Mouse (Mus musculus): Measurements from ENCODE around the gene Lrguk. TPM values are rescaled to one million over a fixed set of nuclear protein-coding genes. Genes with fewer than 3 reads are reported as not detected.
A peak's percentile ranks its signal among the peaks of the same experiment; 100 is the strongest.

Gene Lrguk
- polyA plus RNA-seq, 1 experiment = 0.31 TPM

DNA sequence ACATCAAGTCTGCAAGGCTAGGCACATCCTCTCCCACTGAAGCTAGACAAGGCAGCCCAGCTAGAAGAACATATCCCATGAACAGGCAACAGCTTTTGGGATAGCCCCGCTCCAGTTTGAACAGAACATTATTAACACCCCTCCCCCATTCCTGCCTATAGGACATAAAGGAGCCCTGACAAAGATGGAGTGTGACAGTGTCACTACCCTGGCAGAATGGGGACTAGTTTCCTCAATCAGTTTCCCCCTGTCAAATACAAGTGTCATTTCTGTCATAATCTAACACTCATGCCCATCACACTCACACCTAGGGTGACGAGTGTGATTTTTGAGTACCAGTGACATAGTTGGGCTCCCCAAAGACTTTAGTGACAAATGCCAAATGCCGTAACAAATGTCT is 118.8 kb downstream of the Lrguk start:
- WGBS = 96% methylated on average over 3 of the region's 3 CpGs
- DNase-seq = no peak
- no peak overlapping the region for H3K4me3 ChIP-seq (ENCODE audit: control insufficient read depth, insufficient read depth, low read length)
- TF ChIP-seq POLR2A (IDR thresholded peaks at IDR 0.05; ENCODE audit: control insufficient read depth, extremely low read depth, insufficient read depth, low read length, poor library complexity) (no peak), CTCF (IDR thresholded peaks at IDR 0.05; ENCODE audit: borderline replicate concordance, control insufficient read depth, extremely low read depth, insufficient read depth, low read length, poor library complexity) (no peak)
- H3K36me3 ChIP-seq (ENCODE audit: control insufficient read depth, insufficient read depth, low read length) = no peaks in the 10 kb centered on the region
- no peaks in the 10 kb centered on the region for H3K27me3 ChIP-seq (ENCODE audit: control insufficient read depth, insufficient read depth, low read length)
- H3K4me1 ChIP-seq (replicated peaks; ENCODE audit: control insufficient read depth, insufficient read depth, low read length) = peaks cover 20% of the 10 kb centered on the region
- H3K27ac ChIP-seq (ENCODE audit: control insufficient read depth, insufficient read depth, low read length) = no peak overlapping the region

DNA sequence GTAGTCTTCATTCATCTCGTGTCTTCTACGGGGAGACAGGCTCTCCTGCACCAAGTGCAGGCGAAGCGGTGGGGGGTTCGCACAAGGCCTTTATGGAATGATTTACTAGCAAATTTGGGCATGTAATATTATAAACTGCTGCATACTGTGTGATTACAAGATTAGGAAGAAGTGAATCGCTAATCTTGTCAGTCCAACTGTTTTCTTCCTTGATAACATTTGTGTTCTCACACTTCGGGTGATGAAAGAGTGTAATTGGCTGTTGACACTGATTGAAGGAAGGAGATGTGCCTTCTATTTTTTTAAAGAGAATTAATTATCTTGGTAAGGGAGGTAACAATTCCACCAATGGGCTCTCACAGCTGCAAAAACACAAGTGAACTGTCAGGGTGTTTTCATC is 119.4 kb downstream of the Lrguk start:
- Histone ChIP-seq H3K27ac (ENCODE audit: control insufficient read depth, insufficient read depth, low read length) (no peak overlapping the region), H3K27me3 (ENCODE audit: control insufficient read depth, insufficient read depth, low read length) (no peaks in the 10 kb centered on the region), H3K36me3 (ENCODE audit: control insufficient read depth, insufficient read depth, low read length) (no peaks in the 10 kb centered on the region), H3K4me1 (replicated peaks; ENCODE audit: control insufficient read depth, insufficient read depth, low read length) (peaks cover 24% of the 10 kb centered on the region), H3K4me3 (ENCODE audit: control insufficient read depth, insufficient read depth, low read length) (no peak overlapping the region)
- no peak for DNase-seq
- WGBS = 94% methylated on average over 7 of the region's 7 CpGs
- TF ChIP-seq POLR2A (IDR thresholded peaks at IDR 0.05; ENCODE audit: control insufficient read depth, extremely low read depth, insufficient read depth, low read length, poor library complexity) (no peak), CTCF (IDR thresholded peaks at IDR 0.05; ENCODE audit: borderline replicate concordance, control insufficient read depth, extremely low read depth, insufficient read depth, low read length, poor library complexity) (no peak)

DNA sequence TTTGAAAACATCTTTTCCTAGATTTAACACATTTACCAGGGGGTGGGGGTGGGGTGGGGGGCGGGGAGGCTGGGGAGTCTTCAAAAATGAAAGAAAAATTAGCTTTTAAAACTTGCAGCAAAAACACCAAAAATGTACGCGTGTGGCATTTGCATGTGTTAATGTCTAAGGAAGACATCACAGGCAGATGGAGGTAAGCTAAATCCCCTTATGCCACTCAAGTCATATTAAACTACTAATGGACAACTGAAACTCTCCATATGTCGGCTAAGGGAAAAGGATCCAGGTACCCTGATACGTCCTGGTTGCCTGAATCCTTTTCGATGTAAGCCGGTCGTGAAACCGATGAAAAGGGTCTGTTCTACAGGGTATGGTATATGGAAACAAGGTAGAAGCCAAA is 119.8 kb downstream of the Lrguk start:
- no peak for DNase-seq
- H3K36me3 ChIP-seq (ENCODE audit: control insufficient read depth, insufficient read depth, low read length) = no peaks in the 10 kb centered on the region
- TF ChIP-seq CTCF (IDR thresholded peaks at IDR 0.05; ENCODE audit: borderline replicate concordance, control insufficient read depth, extremely low read depth, insufficient read depth, low read length, poor library complexity) (no peak), POLR2A (IDR thresholded peaks at IDR 0.05; ENCODE audit: control insufficient read depth, extremely low read depth, insufficient read depth, low read length, poor library complexity) (no peak)
- H3K27me3 ChIP-seq (ENCODE audit: control insufficient read depth, insufficient read depth, low read length) = no peaks in the 10 kb centered on the region
- no peak overlapping the region for H3K4me3 ChIP-seq (ENCODE audit: control insufficient read depth, insufficient read depth, low read length)
- no peak overlapping the region for H3K27ac ChIP-seq (ENCODE audit: control insufficient read depth, insufficient read depth, low read length)
- H3K4me1 ChIP-seq (replicated peaks; ENCODE audit: control insufficient read depth, insufficient read depth, low read length) = peaks cover 28% of the 10 kb centered on the region
- 94% methylated on average over 9 of the region's 9 CpGs for WGBS

DNA sequence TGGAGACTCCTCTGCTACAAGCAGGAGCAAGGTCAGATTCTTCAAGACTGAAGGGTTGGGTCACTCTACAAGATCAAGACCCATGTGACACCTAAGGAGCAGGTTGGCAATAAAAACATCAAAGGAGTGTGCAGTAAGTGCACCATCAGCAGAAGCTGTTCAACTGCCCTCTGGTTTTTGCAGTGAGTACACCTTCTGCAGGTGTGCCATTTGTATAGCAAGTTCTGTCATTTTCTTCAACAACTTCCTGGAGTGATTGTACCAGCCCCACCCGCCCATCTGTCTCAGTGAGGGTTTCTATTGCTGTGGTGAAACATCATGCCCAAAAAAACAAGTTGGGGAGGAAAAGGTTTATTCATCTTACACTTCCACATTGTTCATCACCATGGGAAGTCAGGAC is 120.6 kb downstream of the Lrguk start:
- Histone ChIP-seq H3K27ac (ENCODE audit: control insufficient read depth, insufficient read depth, low read length) (peak overlapping the region; percentile 73), H3K4me3 (ENCODE audit: control insufficient read depth, insufficient read depth, low read length) (no peak overlapping the region), H3K27me3 (ENCODE audit: control insufficient read depth, insufficient read depth, low read length) (no peaks in the 10 kb centered on the region), H3K36me3 (ENCODE audit: control insufficient read depth, insufficient read depth, low read length) (no peaks in the 10 kb centered on the region), H3K4me1 (replicated peaks; ENCODE audit: control insufficient read depth, insufficient read depth, low read length) (peaks cover 32% of the 10 kb centered on the region)
- TF ChIP-seq CTCF (IDR thresholded peaks at IDR 0.05; ENCODE audit: borderline replicate concordance, control insufficient read depth, extremely low read depth, insufficient read depth, low read length, poor library complexity) (no peak), POLR2A (IDR thresholded peaks at IDR 0.05; ENCODE audit: control insufficient read depth, extremely low read depth, insufficient read depth, low read length, poor library complexity) (no peak)
- 23% methylated on average over 1 of the region's 1 CpGs for WGBS
- no peak for DNase-seq

DNA sequence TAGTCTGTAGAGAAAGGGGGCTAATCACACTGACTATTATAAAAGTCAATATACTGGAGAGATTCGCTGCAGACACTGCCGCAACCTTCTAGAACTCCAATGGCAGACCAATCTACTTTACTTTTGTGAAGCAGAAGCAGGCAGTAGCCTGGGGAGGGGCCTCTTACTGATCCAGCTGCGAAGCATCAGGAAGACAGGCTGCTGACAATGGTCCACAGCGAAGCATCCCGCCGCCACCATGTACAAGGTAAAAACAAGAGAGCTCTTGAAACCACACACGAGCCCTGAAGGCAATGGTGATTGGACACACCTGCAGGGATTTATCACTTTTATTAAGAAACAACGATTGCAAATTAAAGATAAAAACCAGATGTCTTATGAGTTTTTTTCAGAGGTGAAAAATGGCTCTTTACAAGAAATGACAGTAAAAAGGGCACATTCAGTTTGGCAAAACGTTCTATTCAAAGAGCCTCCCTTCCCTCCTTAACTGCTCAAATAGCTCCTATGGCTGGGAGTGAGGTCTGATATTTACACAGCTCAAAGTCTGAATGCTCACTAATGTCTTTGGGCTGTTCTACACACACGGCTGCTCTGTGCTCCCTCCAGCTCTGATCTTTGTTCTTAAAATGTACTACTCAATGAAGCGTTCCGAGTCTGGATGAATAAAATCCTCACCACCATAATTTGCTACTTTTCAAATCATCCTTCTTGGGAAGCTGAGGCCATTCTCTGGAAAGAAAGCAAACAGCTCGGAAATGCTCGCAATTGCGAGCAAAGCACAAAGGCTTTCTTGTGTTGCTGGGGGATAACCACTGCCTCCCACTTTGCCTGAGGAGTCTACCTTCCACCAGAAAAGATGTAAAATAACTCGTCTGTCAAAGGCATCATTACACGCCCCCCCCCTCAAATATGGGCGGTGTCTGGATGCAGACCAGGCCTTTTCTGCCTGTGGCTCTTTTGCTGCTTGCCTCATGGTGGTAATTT is 124.1 kb downstream of the Lrguk start:
- no peaks in the 10 kb centered on the region for H3K27me3 ChIP-seq (ENCODE audit: control insufficient read depth, insufficient read depth, low read length)
- WGBS = 74% methylated on average over 18 of the region's 18 CpGs
- peaks cover 52% of the 10 kb centered on the region for H3K4me1 ChIP-seq (replicated peaks; ENCODE audit: control insufficient read depth, insufficient read depth, low read length)
- H3K27ac ChIP-seq (ENCODE audit: control insufficient read depth, insufficient read depth, low read length) = peak overlapping the region; percentile 14; the same call in 1 of the 2 replicates
- no peak for DNase-seq
- peaks cover 13% of the 10 kb centered on the region for H3K36me3 ChIP-seq (ENCODE audit: control insufficient read depth, insufficient read depth, low read length)
- TF ChIP-seq POLR2A (IDR thresholded peaks at IDR 0.05; ENCODE audit: control insufficient read depth, extremely low read depth, insufficient read depth, low read length, poor library complexity) (no peak), CTCF (IDR thresholded peaks at IDR 0.05; ENCODE audit: borderline replicate concordance, control insufficient read depth, extremely low read depth, insufficient read depth, low read length, poor library complexity) (no peak)
- no peak overlapping the region for H3K4me3 ChIP-seq (ENCODE audit: control insufficient read depth, insufficient read depth, low read length)

DNA sequence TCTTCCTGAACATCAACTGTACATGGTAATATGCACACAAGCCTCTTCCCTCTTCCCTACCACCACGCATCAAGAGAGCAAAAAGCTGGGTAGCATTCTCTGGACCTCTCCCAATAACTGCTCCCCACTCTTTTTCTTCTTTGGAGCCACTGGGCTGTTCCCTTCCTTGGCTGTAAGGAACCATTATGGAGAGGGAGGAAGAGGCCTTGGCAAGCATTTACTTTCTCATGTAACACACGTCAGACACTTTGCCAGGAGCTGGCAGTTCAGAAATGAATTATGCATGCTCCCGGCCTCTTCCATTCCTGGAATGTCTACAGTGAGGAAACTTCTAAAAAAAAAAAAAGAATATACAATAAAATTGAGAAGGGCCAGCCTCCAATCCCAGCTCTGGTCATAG is 125.0 kb downstream of the Lrguk start:
- Histone ChIP-seq H3K27ac (ENCODE audit: control insufficient read depth, insufficient read depth, low read length) (0 out of 2 replicates have a peak overlapping the region, but pooled peaks have one; percentile 16), H3K36me3 (ENCODE audit: control insufficient read depth, insufficient read depth, low read length) (peaks cover 21% of the 10 kb centered on the region), H3K27me3 (ENCODE audit: control insufficient read depth, insufficient read depth, low read length) (no peaks in the 10 kb centered on the region), H3K4me3 (ENCODE audit: control insufficient read depth, insufficient read depth, low read length) (no peak overlapping the region), H3K4me1 (replicated peaks; ENCODE audit: control insufficient read depth, insufficient read depth, low read length) (peaks cover 51% of the 10 kb centered on the region)
- no peak for DNase-seq
- 69% methylated on average over 3 of the region's 3 CpGs for WGBS
- TF ChIP-seq POLR2A (IDR thresholded peaks at IDR 0.05; ENCODE audit: control insufficient read depth, extremely low read depth, insufficient read depth, low read length, poor library complexity) = no peak
- no peak for TF ChIP-seq CTCF (IDR thresholded peaks at IDR 0.05; ENCODE audit: borderline replicate concordance, control insufficient read depth, extremely low read depth, insufficient read depth, low read length, poor library complexity)
